Mouse (Mus musculus) inflammation-experienced regulatory T-cells, adult 6 months (primary cell): ENCODE results near the gene Akap5. TPM values are rescaled to one million over a fixed set of nuclear protein-coding genes. Genes with fewer than 3 reads are reported as not detected.
A peak's percentile ranks its signal among the peaks of the same experiment; 100 is the strongest.

Source experiments
- ATAC-seq: one replicate; pipeline ENCODE4 v1.8.0; 2017
- polyA plus RNA-seq, 3 experiments: library from polyadenylated mRNA; unstranded; fragments of 100-300 nt; shearing (Covaris generic); gene quantifications; one replicate each; pipeline ENCODE4 v1.2.1; 2017

The Akap5 gene
- 1 to 10 TPM; 1.6 to 4.6 (median 3.1) TPM for polyA plus RNA-seq

DNA sequence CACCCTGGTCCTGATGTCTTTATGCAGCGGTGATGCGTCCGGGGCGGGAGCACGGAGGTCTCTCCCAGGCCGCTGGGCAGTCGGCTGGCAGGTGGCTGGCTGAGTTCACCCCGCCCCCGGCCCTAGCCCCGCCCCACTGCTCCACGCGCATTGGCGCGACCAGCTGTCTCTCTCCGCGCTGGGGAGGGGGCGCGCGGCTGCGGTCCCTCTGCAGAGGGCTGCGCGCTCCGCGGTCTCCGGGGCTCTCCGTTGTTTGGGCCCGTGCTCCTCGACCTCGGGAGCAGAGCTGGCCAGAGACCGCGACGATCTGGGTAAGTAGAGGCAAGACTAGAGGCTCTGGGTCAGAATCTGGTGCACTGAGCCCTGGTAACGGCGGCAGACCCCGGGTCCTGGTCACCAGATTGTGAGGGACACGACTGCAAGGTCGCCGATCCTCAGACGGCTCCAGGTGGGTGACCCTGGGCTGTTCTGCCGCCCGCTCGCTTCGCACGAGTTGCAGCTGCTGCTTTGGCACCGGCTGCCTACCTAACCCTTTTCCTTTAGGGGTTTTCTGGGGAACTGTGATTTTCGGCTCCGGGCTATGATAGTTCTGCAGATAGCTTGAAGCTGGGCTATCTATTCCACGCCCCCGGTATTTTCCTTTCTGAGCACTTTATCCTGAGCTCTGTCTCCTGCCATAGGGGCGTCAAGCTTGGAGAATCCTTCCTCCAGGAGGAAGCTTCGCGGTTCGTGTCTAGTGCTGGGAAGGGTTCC lies at the start of gene Akap5:
TSS of gene Akap5 (plus strand) at position 213 of the 753 bp plus-strand sequence.
- peak; percentile 60 for ATAC-seq

DNA sequence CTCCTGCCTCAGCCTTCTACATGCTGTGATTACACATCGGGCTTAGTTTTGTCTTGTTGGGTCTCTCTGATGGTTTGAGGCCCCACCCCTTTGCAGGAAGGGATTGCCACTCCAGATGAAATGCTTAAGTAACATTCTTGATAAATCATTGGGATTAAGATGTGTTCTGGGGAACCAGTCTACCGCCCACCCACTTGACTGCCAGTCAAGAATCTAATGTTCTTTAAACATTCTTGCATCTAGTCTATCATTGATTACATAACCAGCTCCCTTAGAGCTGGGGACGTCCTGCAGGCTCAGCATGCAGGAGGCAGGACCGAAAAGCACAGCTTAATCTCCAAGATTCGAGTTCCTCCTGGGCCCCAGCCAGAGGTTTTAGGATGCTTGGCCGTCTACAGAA lies 46.5 kb upstream of the Akap5 start:
- ATAC-seq: no peak

DNA sequence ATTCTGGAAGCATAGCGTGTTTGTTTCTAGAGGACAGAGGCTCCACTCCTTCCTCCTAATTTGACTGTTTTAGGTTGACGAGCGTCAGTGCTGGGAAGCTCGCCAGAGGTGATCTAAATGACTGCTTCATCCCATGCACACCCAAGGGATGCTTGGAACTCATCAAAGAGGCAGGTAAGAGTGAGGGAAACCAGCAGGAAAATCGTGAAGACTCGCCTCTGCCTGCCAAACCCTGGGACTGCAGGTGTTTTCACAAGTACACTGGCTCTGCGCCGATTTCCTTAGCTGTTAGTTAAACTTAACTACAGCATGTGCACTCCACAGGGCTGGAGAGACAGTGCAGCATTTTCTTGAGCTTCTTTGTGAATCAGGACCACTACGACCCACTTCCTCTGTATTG lies 44.1 kb upstream of the Akap5 start:
- no peak for ATAC-seq

DNA sequence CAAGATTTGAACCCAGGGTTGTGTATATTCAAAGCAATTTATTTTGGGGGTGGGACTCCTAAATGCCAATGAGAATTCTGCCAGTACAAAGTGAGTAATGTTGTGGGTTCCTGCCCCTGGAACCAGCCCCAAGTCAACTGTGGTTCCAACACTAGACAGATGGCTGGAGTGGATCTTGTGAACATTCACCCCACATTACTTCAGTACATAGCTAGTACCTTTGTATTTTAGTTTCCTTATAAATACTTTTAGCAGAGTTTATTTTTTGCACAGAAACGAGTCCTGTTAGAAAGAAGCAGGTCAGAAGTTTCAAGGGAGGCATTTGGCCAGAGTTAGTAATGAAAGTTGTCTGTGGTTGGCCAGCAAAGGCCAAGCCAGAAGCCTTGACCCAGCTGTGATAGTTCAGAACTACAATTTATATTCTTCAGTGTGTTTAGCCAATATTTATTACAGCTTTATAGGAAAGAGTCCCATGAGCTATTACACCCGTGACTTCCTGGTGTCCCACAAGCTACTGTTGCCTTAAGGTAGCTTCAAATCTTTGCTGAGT lies 43.5 kb upstream of the Akap5 start:
- no peak for ATAC-seq

DNA sequence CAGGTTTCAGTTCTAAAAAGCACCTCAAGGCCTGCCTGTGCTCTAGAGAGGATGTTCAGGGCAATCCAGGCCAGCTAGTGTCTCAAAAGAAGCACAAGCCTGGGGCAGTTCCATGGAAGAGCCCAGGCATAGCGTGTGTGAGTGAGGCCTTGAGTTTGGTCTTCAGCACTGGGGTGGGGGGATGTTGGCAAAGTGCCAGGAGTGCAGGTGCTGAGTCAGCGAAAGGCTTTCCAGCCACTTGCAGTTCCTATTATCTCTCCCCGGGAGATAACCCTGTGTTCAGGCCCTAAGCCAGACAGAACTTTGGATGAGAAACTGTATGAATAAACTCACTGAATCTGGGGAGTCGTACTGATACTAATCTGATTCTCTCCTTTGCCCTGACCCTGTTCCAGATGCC lies 42.6 kb upstream of the Akap5 start:
- ATAC-seq: no peak

DNA sequence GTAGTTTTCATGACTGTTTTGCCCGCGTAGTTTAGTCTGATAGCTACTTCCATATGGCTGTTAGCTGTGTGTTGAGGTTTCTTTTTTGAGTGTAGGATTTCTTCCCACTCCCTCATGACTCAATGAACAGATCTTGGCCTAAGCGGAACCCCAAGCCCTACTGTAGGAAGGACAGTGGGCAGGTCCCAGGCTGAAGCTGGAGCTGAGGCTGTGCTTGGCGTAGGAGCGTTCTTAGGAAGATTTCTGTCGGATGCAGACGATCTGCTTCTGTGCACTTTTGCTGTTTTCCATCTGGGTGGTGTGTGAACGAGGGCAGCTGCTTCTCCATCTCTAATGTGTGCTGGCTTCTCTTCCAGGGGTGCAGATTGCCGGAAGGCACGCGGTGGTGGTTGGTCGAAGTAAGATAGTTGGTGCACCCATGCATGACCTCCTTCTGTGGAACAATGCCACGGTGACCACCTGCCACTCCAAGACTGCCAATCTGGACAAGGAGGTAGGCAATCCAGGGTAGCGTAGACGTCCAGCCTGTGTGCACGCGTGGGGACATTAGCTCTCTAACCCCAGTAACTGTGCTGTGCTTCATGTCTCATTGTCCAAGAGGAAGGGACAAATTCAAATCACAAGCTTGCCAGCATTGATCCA lies 42.0 kb upstream of the Akap5 start:
- ATAC-seq: no peak

DNA sequence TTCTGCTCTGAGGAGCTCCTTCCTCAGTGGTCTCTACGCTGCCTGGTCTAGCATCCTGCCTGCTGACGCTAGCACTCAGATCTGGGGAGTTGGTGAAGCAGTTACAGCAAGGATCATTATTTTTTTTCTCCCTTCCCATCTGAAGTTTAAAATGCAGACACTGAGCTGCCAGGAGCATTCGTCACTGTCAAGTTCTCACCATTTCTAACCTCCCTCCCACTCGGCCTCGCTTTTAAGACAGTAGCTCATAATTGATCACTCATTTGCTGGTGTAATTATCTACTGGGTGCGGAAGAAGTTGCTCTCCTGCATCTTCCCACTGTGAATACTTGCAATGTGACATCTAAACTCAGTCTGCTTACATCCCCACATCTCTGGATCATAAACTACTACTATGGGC lies 39.3 kb upstream of the Akap5 start:
- no peak for ATAC-seq

DNA sequence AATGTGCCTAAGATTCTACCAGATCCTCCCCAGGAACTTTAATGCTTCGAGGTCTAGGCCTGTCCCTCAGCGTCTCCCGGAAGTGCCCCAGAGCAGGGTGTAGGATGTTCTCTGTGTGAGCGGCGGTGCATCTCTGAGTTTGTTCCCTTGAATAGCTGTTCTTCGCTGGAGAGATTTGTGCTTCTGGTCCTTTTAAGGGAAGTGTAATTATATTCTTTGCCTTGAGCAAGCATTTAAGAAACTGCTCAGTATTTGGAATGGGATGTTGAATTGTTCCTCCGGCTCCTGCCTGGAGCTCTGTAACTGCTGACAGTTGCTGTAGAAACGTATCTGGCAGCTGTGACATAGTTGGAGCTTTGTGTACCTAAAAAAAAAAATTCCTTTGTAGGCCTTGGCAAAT lies 36.7 kb upstream of the Akap5 start:
- ATAC-seq: no peak

DNA sequence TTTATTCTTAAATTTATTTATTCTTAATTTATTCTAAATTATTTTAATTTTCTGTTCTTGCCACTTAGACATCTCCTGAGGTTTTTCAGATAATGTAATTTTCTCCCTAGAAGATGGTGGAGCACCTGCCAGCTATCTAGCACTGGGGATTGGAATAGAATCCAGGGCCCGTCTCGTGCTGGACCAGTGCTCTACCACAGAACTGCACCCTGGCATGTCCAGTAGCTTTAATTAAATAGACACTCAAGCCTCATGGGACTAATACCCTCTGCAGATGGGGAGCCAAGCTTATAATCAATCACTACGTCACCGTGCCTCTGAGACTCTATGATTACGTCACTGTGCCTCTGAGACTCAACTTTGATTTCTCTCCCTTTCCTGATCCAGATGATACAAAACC lies 36.2 kb upstream of the Akap5 start:
- ATAC-seq: no peak

DNA sequence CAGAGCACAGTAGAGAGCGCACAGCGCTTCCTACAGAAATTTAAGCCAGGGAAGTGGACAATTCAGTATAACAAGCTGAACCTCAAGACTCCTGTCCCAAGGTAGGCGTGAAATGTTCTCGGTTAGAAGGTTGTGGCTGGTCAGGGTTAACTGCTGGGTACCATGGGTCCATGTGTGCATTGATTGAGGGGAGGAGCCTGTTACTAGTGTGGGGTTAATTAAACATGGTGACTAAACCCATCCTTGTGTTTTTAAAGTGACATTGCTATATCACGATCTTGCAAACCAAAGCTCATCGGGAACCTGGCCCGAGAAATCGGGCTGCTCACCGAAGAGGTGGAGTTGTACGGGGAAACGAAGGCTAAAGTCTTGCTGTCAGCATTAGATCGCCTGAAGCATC lies 35.3 kb upstream of the Akap5 start:
- no peak for ATAC-seq

DNA sequence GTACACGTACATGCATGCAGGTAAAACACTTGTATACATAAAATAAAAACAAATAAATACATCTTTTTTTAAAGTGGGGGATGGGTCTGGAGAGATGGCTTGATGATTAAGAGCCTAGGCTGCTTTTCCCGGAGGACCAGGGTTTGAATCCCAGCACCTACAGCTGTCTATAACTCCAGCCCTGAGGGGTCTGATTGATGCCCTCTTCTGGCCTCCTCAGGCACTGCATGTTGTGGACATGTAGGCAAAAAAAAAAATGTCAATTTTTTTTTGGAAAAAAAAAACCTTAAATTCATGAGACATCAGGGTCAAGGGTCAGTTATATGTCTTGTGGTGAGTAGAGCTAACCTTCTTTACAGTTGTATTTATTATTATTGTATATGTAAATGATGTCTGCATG lies 34.4 kb upstream of the Akap5 start:
- ATAC-seq: no peak

DNA sequence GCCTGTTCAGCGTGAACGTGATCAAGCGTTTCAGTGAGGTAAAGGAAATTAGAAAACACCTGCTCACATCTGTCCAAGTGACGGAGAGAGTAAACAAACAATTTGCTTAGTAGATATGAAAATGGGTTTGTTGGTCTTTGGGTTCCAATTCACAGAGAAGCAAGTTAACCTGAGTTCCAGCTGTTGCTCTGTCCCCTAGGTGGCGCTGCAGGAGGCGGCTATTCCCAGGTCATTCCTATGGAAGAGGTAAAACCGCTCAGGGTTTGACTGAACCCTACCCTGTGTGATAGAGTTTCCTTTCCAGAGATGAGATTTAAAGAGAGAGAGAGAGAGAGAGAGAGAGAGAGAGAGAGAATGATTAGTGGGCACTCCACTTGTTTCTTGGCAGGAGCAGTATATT lies 31.5 kb upstream of the Akap5 start:
- no peak for ATAC-seq

DNA sequence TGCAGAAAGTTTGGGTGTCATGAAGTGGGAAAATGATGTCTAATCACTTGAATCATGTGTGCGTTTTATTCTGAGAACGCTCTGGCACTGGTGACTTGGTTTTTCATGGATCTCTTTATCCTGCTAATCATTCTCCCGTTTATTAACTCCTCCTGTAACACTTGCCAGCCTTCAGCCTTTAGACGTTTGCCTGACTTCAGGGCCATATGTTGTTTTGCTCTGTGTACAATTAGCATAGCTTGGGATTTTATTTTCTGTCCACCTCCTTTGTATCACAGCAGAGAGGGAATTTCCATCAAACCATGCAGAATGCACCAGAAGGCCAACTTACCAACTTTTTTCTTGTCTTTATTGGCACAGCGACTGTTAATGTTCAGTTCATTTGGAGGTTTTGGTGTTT lies 26.9 kb upstream of the Akap5 start:
- no peak for ATAC-seq

DNA sequence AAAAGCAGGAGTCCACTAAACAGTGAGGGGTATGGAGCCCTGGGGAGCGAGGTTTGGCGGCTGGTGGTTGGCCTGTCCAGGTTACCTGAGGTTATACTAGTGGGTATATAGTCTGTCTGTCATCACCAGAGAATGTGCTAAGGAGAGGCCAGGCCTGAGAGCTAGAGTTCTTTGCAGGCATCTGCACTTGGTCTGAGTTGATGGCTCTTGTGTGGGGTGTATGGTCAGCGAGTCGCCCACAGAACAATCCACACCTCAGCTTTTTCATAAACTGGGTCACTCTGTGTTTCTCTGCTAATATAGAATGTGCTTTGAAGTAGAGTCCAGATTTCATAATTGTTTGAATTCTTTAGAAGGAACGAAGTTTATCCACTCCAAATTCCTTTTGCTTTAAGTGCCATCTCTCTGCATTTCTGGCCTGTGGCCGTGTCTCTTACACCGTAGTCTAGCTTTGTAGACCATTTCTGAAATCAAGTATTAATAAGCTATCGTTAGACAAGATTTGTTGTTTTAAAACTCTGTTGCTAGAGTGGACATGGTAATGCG lies 25.3 kb upstream of the Akap5 start:
- no peak for ATAC-seq

DNA sequence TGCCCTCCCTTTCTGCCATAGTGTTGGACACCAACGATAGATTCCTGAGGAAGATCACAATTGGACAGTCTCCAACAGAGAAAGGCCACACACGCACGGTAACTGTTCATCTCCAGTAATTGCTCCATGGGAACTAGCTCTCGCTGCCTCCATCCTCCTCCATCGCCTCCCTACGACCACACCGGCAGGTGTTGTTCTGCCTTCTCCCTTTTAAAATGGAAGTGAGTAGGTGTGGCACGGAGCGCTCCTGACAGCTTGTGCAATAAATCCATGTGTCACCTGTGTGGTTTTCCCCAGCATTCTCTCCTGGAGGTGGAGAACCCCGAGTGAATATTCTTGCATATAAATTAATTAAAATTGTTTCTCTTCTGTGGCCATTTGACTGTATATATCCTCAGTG lies 24.3 kb upstream of the Akap5 start:
- ATAC-seq: no peak

DNA sequence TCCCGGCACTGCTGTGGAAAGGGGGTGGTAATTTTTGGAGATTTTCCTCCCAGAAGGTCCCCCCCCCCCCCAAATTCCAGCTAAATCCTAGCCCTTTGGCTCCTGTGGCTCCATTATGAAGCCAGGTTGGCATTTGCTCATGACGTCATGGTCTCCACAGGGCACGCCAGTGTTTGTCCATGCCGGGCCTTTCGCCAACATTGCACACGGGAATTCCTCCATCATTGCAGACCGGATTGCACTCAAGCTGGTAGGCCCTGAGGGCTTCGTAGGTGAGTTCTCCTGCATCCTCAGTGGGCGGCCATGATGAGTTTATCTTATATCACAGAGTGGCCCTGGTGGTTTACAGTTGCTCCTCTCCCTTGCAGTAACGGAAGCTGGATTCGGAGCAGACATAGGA lies 21.2 kb upstream of the Akap5 start:
- ATAC-seq: no peak

DNA sequence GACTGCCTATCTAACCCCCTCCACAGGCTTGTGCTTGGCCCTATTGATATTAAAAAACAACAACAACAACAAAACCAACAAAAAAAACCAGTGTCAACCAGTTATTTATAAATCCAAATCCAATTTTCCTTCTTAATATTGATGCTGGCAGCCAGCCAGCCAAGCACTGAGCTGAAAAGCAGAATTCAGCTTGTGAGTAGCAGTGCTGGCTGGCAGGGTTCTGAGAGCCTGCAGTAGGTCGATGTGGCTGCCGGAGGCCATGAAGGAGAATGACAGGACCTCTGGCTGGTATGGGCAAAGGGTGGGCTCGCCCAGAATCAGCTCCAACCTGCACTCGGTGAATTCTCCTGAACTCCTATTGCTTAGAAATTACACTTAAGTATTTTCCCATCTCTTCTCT lies 20.5 kb upstream of the Akap5 start:
- ATAC-seq: no peak

DNA sequence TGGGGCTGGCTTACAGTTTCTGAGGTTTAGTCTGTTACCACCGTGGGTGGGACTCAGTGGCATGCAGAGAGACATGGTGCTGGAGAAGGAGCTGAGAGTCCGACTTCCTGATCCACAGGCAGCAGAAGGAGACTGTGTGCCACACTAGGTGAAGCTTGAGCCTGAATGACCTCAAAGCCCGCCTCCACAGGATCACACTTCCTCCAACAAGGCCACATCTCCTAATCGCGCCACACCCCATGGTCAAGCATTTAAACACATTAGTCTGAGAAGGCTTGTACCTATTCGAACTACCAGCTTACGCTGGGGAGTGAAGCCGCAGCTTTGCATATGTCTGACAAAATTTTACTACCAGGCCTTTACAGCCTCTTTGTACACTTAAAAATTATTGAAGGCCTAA lies 19.6 kb upstream of the Akap5 start:
- ATAC-seq: no peak

DNA sequence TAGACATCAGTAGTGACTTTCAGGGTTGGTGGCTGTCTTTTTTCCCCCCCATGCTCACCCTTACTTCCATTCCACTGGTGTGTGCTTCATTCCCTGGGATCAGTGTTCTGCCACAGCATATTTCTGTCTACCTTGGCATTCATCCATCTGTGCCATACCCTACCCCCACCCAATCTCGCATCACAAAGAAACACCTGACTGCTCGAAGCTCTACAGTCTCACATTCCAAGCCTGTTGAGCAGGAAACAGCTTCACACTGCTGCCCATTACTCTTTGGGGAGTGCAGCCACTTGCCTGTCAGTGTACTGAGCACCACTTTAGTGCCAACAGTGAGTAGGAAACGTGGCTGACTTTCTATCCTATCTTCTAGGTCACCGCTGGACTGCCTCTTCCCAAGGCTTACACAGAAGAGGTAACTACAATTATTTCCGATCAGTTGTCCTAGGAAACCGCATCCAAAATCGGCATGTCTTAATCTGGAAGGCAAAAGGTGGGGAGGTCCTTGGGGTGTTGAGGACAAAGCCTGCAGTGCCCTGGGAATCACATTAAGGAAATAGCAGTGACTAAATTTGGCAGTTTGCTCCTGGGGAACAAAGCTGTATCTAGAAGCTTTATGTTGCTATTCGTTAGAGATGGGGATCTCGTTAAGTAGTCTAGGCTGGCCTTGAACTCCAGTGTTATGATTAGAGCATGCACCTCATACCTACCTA lies 17.7 kb upstream of the Akap5 start:
- ATAC-seq: no peak

DNA sequence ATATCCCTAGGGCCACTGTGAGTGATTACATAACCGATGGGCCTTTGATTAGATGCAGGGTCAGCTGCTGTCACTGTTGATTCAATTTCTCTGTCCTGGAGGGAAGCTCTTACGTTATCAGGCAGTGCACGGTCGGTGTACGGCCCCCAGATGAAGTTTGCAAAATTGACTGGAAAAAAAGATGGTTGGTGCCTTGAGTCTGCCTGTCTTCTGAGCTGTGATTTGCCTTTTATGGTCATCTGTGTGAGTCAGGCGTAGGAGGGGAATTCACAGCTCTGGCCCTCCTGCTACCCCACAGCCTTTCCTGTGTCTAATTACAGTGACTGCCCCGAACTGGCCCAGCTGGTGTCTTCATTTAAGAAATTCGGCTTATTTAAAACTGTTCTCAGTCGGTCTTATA lies 16.7 kb upstream of the Akap5 start:
- ATAC-seq: peak; percentile 94

DNA sequence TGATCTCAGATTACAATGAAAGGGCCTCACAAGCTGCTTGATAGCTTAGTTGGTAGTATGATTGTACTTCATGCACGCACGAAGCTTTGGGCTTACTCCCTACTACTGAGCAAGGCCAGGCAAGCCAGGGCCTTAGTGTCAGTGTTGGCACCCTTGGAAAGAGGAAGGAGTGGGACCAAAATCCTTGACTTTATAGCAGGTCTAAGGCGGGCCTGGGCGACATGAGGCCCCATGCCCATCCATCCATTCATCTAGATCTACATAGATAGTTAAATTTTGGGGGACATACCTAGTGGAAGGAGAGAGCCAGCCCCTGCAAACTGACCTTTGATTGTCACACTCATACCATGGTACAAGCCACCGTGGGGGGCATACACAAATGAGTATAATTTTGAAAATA lies 16.3 kb upstream of the Akap5 start:
- ATAC-seq: peak; percentile 1

DNA sequence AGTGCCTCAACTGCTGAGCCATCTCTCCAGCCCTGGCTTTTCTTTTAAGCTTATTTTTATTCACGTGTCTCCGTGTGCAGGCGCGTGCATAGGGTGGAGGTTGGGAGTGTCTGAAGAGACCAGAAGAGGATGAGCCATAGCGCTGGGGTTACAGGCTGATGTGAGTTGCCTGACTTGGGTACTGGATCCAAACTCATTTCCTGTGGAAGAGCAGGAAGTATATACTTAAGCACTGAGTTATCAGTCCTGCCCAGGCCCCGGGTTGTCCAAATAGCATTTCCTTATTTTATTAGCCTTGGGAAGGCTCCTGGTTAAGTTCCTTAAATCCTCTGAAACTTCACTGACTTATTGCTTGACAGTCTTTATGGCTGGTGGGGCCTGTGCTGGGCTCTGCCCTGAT lies 14.7 kb upstream of the Akap5 start:
- ATAC-seq: no peak

DNA sequence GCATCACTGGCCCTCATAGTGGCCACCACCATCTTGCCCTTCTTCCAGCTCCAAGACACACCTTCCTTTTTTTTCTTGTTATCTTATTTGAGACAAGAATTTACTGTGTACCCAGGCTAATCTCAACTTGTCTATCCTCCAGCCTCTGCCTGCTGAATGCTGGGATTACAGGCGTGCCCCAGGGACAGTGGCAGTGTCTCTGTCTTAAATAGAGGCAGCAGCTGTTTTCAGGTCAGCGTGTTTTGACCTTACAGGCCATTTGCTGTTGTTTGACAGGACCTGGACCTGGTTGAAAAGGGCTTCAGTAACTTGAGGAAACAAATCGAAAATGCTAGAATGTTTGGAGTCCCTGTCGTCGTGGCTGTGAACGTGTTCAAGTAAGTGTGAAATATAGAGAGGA lies 14.1 kb upstream of the Akap5 start:
- no peak for ATAC-seq

DNA sequence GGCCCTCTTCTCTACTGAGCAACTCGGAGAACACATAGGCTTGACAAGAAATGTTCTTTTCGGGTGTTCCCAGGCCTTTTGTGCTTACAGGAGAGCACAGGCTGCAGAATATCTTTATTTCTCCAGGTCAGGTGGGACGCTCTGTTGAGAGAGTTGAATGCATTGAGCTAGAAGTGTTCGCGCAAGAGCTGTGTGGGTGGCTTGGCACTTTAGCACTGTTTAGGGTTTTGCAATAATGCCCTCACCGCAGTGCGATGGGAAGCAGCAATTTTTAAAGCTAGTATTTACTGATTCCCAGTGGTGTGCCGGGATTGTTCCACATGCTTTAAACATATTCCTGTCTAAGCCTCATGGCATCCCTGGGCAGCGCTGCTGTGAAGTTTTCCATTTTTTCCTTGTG lies 13.5 kb upstream of the Akap5 start:
- no peak for ATAC-seq
